Mouse (Mus musculus): ENCODE measurements around the gene Timm44. TPM values are rescaled to one million over a fixed set of nuclear protein-coding genes. Genes with fewer than 3 reads are reported as not detected.
A peak's percentile ranks its signal among the peaks of the same experiment; 100 is the strongest.

Gene Timm44
- polyA plus RNA-seq, 1 experiment from 2014 or later: 59.1 TPM

DNA sequence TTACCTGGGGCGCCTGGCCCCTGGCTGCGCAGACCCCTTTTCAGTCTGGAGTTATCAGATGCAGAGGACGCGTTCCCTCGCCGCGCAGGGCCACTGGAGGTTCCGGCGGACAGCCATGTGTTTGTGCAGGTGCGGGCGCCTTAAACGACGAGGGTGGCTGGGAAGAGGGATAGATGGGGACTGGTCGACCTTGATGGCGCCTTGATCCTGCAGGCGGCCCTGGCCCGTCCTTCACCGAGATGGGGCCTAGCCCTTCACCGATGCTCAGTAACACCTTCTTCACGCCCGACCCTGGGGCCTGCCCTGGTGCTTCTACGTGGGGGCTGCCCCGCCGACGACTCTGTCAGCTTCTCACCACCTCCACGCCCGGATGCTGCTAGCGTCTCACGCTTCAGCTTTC lies 26.5 kb downstream of the Timm44 start:
- Histone ChIP-seq H3K4me2 (peak overlapping the region; percentile 24), H3K9ac (no peak overlapping the region), H3K27ac (peak overlapping the region; percentile 23; the same call in 1 of the 2 replicates), H3K27me3 (replicated peaks) (no peaks in the 10 kb centered on the region), H3K36me3 (peaks cover 32% of the 10 kb centered on the region), H3K9me3 (no peaks in the 10 kb centered on the region), H3K4me3 (replicated peaks) (no peak overlapping the region), H3K4me1 (peaks cover 24% of the 10 kb centered on the region)
- ATAC-seq (ENCODE audit: insufficient read depth, low FRiP score, low read depth): no peak
- 25% methylated on average over 29 of the region's 29 CpGs for WGBS

DNA sequence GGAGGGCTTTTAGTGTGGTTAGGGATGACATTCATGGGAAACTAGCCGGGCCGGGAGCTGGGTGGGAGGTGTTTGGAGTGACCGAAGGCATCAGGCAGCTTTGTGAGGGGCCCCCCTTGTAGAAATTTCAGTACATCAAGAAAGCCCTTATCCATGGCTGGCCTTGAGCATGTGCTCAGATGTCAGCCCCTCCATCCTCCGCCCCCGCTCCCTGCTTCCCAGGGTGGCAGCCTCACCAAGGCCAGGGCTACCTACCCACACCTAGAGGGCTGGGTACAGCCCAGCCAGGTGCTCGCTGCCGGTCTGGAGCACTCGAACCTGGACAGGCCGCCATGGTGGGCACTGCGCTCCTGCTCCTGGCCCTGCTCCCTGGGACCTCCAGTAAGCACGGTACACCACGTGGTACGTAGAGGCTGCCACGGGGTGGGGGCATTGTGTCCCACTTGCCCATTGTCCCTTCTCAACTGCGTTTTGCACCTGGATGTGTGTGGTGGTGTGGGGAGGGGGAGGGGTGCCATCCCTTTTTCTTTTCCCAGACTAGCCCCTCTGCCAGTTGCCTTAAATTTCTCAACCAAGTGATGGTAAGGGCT lies 27.7 kb downstream of the Timm44 start, which contains the start of gene Tgfbr3l:
Tgfbr3l (plus strand) TSS at position 264 of the 590 bp plus-strand sequence.
- no peak within 1 kb of the TSS; the same call in 1 of the 2 replicates for H3K27ac ChIP-seq
- no peak within 1 kb of the TSS for H3K4me2 ChIP-seq
- H3K4me3 ChIP-seq (replicated peaks): no peak within 1 kb of the TSS
- H3K27me3 ChIP-seq (replicated peaks): no peaks in the 10 kb centered on the region
- H3K36me3 ChIP-seq: peaks cover 42% of the 10 kb centered on the region
- no peaks in the 10 kb centered on the region for H3K9me3 ChIP-seq
- peaks cover 21% of the 10 kb centered on the region; the same call in 1 of the 2 replicates for H3K4me1 ChIP-seq
- WGBS: 72% methylated on average over 15 of the region's 15 CpGs
- ATAC-seq (ENCODE audit: insufficient read depth, low FRiP score, low read depth): no peak
- no peak within 1 kb of the TSS for H3K9ac ChIP-seq

DNA sequence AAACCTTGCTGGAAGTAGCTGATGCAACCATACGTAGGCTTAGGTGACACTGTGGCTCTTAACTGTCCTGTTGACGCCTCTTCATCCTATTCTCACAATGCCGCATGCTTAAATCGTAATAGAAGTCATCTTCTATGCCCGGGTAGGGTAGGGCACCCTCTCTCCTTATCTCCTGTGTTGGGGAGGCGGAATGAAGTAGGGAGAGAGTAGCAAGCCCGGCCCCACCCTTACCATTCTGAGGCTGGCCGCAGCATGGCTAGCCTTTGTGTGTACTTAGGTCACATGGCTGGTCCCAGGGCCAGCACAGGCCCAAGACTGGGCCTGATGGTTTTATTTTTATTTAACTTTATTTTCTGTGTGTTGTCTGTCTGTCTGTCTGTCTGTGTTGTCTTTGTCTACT lies 28.5 kb downstream of the Timm44 start:
- Histone ChIP-seq H3K9me3 (no peaks in the 10 kb centered on the region), H3K36me3 (peaks cover 48% of the 10 kb centered on the region), H3K9ac (no peak overlapping the region), H3K27ac (no peak overlapping the region), H3K4me3 (replicated peaks) (no peak overlapping the region), H3K4me2 (no peak overlapping the region), H3K27me3 (replicated peaks) (no peaks in the 10 kb centered on the region), H3K4me1 (peaks cover 17% of the 10 kb centered on the region; the same call in 1 of the 2 replicates)
- no peak for ATAC-seq (ENCODE audit: insufficient read depth, low FRiP score, low read depth)
- WGBS: 77% methylated on average over 8 of the region's 8 CpGs

DNA sequence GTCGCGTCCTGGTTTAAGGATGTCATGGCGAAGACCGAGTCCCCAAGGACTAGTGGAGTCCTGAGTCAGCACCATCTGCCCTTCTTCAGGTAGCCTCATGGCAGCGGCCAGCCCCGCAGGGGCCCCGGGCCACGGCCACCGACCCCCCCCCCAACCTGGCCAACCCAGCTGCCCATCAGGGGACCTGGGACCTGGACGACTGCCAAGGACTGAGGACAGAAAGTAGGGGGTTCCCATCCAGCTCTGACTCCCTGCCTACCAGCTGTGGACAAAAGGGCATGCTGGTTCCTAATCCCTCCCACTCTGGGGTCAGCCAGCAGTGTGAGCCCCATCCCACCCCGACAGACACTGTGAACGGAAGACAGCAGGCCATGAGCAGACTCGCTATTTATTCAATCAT lies 30.0 kb downstream of the Timm44 start:
- H3K27ac ChIP-seq: no peak overlapping the region
- no peaks in the 10 kb centered on the region for H3K27me3 ChIP-seq (replicated peaks)
- ATAC-seq (ENCODE audit: insufficient read depth, low FRiP score, low read depth): no peak
- no peaks in the 10 kb centered on the region for H3K9me3 ChIP-seq
- no peak overlapping the region for H3K9ac ChIP-seq
- H3K4me1 ChIP-seq: peaks cover 21% of the 10 kb centered on the region
- H3K36me3 ChIP-seq: peaks cover 48% of the 10 kb centered on the region
- no peak overlapping the region for H3K4me3 ChIP-seq (replicated peaks)
- WGBS: 79% methylated on average over 13 of the region's 13 CpGs
- no peak overlapping the region for H3K4me2 ChIP-seq

DNA sequence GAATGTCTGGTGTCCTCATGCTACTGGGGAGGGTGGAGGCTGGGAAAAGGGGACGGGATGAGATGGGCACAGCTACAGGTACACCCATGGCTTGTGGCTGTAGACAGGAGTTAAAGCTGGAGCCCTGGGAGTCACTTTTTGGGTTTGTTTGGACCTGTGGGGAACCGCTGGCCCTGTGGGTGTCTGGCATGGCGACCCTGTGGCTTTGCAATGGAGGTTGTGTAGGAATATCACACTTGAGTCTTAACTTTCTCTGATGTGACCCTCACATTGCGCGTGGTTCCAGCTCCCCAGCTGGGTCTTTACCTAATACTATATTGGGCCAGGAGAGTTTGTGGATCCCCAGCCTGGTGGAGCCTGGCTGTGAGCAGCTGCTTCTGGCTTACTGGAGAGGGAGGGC lies 30.7 kb downstream of the Timm44 start:
- no peak overlapping the region for H3K9ac ChIP-seq
- no peak overlapping the region for H3K4me2 ChIP-seq
- no peak overlapping the region for H3K27ac ChIP-seq
- H3K4me3 ChIP-seq (replicated peaks): no peak overlapping the region
- WGBS: 95% methylated on average over 5 of the region's 5 CpGs
- no peaks in the 10 kb centered on the region for H3K27me3 ChIP-seq (replicated peaks)
- peaks cover 22% of the 10 kb centered on the region for H3K4me1 ChIP-seq
- H3K36me3 ChIP-seq: peaks cover 47% of the 10 kb centered on the region
- H3K9me3 ChIP-seq: no peaks in the 10 kb centered on the region
- no peak for ATAC-seq (ENCODE audit: insufficient read depth, low FRiP score, low read depth)

DNA sequence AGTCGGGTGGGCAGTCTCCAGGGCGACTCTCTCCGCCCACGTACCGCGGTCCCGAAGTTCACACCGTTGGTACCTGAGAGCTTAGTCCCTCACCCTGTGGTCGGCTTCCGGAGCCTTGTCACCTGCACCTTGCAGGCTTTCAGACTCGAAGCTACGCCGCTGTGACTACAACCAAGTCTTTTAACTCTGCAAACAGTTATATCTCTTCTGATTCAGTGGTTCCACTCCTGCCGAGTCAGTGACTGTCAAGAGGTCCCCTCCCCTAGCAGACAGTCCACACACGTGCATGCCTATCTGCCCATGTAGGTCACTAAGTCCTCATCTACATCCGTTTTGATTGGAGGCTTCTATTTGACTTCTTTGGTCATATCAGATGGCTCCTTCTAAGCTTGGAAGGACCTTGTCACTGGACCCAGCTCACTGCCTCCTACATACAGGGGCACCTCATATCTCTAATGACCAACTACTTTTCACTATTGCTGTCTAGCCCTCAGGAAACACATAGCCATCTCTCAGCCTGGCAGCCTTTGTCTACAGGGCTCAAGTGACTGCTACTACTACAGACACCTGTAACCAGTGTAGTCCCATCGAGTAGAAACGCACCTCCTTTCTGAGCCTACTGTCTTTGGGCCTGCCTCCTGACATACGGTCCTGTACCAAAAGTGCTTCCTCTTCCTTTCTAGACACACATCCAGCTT lies 36.4 kb downstream of the Timm44 start:
- Histone ChIP-seq H3K36me3 (peaks cover 18% of the 10 kb centered on the region), H3K4me1 (peaks cover 20% of the 10 kb centered on the region), H3K27ac (peak overlapping the region; percentile 95), H3K4me3 (replicated peaks) (peak overlapping the region; percentile 78), H3K9ac (peak overlapping the region; percentile 81), H3K27me3 (replicated peaks) (no peaks in the 10 kb centered on the region), H3K4me2 (peak overlapping the region; percentile 76), H3K9me3 (no peaks in the 10 kb centered on the region)
- WGBS: 12% methylated on average over 18 of the region's 19 CpGs
- ATAC-seq (ENCODE audit: insufficient read depth, low FRiP score, low read depth): peak; percentile 41

DNA sequence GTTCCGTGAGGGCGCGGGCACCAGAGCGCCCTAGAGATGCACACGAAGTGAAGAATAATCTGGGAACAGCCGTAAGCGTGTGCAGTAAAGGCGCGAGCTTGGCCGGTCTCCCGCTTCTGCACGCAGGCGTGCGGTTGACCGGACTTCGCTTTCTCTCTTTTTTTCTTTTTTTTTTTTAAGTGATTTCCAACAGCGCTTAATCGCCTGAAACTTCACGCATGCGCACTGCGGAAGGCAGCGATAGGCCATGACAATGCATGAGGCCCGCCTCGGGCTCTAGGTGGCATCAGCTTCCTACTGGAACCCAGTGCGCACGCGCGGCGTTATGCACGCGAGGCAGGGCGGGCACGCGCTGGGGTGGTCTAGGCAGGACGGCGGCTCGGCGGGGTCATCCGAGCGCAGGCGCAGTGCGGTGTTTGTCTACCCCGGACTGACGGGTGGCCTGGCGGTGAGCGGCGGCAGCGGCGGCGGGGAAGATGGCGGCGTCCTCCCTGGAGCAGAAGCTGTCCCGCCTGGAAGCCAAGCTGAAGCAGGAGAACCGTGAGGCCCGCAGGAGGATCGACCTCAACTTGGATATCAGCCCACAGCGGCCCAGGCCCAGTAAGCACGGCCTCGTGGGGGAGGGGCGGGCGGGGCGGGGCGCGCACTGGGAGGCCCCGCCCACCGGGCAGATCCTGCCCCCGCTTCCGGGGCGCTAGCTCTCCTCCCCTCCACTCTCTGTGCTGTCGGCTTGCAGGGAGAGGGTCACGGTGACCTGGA lies 37.1 kb downstream of the Timm44 start, which contains the start of the genes Map2k7 and Gm49320:
Map2k7 (plus strand) TSS at position 307 of the 759 bp plus-strand sequence.
Gm49320 (plus strand) TSS at position 432 of the 759 bp plus-strand sequence.
- Histone ChIP-seq H3K9ac (peak within 1 kb of the TSS; percentile 81), H3K27ac (peak within 1 kb of the TSS; percentile 95), H3K9me3 (no peaks in the 10 kb centered on the region), H3K4me3 (replicated peaks) (peak within 1 kb of the TSS; percentile 78), H3K36me3 (peaks cover 10% of the 10 kb centered on the region), H3K27me3 (replicated peaks) (no peaks in the 10 kb centered on the region), H3K4me2 (peak within 1 kb of the TSS; percentile 76), H3K4me1 (peaks cover 20% of the 10 kb centered on the region)
- WGBS: under 1% methylated on average over 64 of the region's 71 CpGs
- peak; percentile 94 for ATAC-seq (ENCODE audit: insufficient read depth, low FRiP score, low read depth)

DNA sequence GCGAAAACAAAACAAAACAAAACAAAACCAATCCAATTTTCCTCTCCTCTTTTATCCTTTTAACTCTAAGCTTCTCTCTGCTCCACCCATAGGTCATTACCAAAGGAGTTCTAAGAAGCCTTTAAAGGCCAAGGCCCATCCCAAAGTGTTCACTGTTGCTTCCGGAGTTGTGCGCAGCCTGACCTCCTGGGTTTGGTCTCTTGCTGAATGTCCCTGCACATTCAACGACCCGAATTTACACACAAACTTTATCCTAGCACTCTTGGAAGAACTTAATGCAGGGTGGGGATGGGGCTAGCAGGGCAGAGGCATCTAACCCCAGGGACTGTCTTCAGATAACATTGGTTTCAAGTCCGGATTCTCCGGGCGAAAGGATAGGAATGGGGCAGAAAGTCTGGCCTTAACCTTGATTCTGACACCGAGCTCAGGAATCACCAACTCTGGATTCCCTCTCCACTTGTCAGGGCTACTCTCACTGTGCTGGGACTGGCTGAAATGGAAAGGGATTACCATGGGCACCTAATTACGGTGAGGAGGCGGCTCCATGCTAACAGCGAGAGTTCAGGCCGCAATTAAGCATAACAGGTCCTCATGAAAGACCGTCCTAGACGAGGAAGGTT lies 37.8 kb downstream of the Timm44 start:
- peak overlapping the region; percentile 76 for H3K4me2 ChIP-seq
- no peak for ATAC-seq (ENCODE audit: insufficient read depth, low FRiP score, low read depth)
- 20% methylated on average over 15 of the region's 15 CpGs for WGBS
- H3K4me1 ChIP-seq: peaks cover 20% of the 10 kb centered on the region
- H3K27me3 ChIP-seq (replicated peaks): no peaks in the 10 kb centered on the region
- H3K4me3 ChIP-seq (replicated peaks): peak overlapping the region; percentile 78
- no peaks in the 10 kb centered on the region for H3K9me3 ChIP-seq
- peak overlapping the region; percentile 32; the same call in 1 of the 2 replicates for H3K9ac ChIP-seq
- 0 out of 2 replicates have a peak, but pooled peaks cover 5% of the 10 kb centered on the region for H3K36me3 ChIP-seq
- peak overlapping the region; percentile 95 for H3K27ac ChIP-seq

DNA sequence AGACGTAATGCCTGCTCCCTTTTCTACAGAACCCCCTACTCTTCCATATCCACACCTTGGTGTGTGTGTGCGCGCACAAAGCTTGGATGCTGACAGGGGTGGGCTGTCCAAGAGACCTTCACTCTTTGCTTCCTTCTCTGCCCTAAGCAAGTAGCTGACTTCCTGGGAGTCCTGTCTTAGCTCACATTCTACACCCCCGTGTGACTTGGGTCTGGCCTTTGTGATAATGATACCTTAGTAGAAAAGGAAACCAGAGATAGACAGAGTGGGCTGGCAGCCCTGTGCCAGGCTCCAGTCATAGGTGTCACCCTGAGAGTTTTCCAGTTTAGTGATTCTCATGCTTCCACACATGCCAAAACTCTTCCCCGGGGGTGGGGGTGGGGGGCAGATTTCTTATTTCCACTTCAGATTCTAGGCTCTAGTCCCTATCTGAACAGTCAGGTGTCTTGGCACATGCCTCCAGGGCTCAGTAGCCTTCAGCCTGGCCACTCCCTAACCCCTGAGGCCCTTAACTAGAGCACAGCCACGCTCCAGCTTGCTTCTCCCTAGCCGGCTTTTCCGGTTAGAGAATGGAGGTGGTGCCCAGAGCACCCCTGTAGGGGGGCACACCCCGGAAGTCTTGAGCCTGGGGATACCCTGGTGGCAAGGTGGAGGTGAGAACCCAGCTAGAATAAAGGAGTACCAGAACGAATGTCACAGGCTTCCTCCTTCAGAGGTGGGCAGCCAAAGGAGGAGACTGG lies 44.9 kb downstream of the Timm44 start:
- WGBS: 53% methylated on average over 10 of the region's 10 CpGs
- Histone ChIP-seq H3K27ac (peak overlapping the region; percentile 24; the same call in 1 of the 2 replicates), H3K36me3 (no peaks in the 10 kb centered on the region), H3K9me3 (no peaks in the 10 kb centered on the region), H3K9ac (no peak overlapping the region), H3K4me2 (0 out of 2 replicates have a peak overlapping the region, but pooled peaks have one; percentile 3), H3K27me3 (replicated peaks) (no peaks in the 10 kb centered on the region; the same call in 1 of the 2 replicates), H3K4me1 (peaks cover 8% of the 10 kb centered on the region; the same call in 1 of the 2 replicates), H3K4me3 (replicated peaks) (no peak overlapping the region)
- ATAC-seq (ENCODE audit: insufficient read depth, low FRiP score, low read depth): peak; percentile 73

DNA sequence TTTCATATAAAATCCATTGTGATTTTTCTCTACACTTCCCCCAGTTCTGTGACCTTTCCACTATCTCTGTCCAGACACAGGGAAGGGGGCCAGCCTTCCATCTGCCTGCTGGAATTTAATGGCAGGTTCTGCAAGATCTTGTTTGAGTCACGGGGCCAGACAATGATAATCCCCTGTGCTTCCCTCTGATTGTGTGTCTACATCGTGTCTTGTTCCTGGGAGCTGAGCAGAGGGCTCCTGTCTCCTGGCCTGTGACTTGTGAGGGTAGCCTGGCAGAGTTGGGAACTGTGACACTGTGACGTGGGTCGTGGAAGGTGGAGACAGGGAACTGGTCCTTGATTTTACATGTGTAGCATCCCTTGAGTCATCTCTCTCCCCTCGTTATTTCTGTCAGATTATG lies 45.9 kb downstream of the Timm44 start:
- no peak for ATAC-seq (ENCODE audit: insufficient read depth, low FRiP score, low read depth)
- WGBS: 78% methylated on average over 5 of the region's 5 CpGs
- H3K36me3 ChIP-seq: no peaks in the 10 kb centered on the region

DNA sequence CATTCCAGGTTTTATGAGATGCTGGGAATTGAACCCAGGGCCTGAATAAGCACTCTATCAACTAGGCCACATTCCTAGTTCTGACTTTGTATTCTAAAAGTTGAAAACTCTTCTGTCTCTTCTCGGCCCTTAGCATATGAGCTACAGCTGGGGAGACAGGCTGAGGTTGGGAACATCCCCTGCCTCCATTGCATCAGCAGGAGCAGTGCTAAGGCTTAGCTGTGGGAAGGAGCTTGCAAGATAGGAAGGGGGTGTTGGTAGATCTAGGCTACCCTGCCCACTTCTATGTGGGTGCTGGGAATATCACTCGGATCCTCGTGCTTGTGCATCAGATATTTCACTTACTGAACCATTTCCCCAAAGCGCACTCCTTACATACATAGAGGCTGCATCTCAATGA lies 47.8 kb downstream of the Timm44 start:
- H3K4me1 ChIP-seq: peaks cover 8% of the 10 kb centered on the region; the same call in 1 of the 2 replicates
- 95% methylated on average over 4 of the region's 4 CpGs for WGBS
- no peak overlapping the region for H3K4me2 ChIP-seq
- no peak overlapping the region for H3K4me3 ChIP-seq (replicated peaks)
- H3K27me3 ChIP-seq (replicated peaks): no peaks in the 10 kb centered on the region; the same call in none of the 2 replicates
- H3K27ac ChIP-seq: no peak overlapping the region
- no peak overlapping the region for H3K9ac ChIP-seq
- H3K9me3 ChIP-seq: no peaks in the 10 kb centered on the region
- ATAC-seq (ENCODE audit: insufficient read depth, low FRiP score, low read depth): no peak
- H3K36me3 ChIP-seq: no peaks in the 10 kb centered on the region

More for the DNA sequence above, 45.9 kb downstream of the Timm44 start:
- Histone ChIP-seq H3K27me3 (replicated peaks) (no peaks in the 10 kb centered on the region; the same call in 1 of the 2 replicates), H3K4me1 (peaks cover 8% of the 10 kb centered on the region; the same call in 1 of the 2 replicates), H3K9me3 (no peaks in the 10 kb centered on the region), H3K27ac (no peak overlapping the region), H3K9ac (no peak overlapping the region), H3K4me3 (replicated peaks) (no peak overlapping the region), H3K4me2 (no peak overlapping the region)
